Mouse (Mus musculus) cerebral cortex, adult 2 months (tissue): ENCODE measurements around the gene B3galt1.

Source experiments
- WGBS: fragments of 180-500 bp; shearing (Covaris S2); methylation state at CpG from one replicate; pipeline ENCODE4 v1.1.7; 2018; 5-methylcytosine and 5-hydroxymethylcytosine counted together

B3galt1 gene

DNA sequence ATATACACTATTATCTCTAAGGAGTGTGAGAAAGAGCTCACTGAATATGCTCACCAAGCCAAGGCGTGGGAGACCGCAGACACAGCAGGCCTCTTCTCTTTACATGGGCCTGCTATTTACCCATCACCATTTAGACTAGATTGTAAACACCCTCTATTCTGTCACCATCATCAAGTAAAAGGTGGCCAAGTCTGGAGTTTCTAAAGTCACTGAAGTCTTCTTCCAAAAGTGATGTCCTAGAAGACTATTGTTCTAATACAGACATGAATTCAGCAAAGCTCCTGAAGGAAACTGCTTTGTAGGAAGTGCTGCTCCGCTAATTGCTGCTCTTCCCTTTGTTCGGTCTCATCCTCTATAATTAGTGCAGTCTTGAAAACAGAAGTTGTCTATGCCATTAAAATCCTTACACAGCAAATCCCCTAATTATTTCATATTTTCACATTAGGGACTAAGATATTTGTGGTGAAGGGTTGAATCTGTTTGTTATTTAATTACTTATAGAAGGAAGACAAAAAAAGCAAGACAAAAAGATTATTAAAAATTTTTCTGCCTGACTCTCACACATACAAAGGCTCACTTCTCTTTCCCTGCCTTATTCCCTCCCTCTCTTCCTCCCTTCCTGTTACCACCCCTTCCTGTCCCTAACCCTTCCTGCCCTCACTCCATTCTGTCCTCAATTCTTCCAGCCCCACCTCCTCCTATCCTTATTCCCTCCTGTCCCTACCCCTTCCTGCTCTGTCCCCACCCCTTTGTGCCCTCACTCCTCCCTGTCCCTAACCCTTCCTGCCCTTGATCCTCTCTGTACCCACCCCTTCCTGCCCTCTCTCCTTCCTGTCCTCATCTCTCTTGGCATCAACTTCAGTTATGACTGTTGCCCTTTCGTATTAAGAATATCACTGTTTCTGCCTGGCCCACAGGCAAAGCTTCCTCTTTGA is 514.0 kb downstream of the B3galt1 start:
- WGBS = 78% methylated on average over 5 of the region's 5 CpGs

DNA sequence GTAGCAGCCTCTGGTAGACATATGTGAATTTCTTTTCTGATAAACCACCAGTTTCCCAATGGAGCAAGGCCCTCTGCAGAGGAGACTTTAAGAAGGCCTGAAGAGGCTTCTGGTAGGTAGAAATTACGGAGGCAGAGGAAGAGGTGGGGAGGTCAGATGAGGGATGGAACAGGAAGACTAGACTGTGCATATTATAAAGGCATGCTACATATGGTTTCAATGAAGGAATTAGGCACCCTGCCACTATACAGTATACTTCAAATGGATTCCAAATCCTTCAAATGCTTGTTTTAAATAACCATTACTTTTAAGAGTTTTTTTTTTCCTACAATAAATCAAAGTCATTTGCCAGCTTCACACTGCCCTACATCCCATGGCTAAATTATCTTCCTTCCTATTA is 518.8 kb downstream of the B3galt1 start:
- WGBS = 91% methylated on average over 1 of the region's 1 CpGs

DNA sequence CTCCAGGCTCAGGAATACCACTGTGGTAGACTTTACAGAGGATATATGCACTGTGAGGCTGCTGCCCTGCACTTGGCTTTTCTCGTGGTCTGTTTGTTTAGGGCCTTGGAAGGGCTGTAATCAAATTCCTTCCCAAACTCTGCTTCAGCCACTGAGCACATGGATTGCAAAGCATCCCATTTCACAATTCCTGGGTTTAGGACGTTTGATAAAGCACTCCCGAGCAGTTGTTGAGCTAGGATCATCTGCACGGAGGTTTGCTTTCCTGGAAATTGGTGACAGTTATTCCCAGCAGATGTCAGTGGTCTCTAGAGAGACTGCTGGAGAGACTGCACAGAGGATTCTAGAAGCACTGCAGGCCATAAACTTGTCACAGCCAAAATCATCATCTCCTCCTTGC is 520.4 kb downstream of the B3galt1 start:
- 76% methylated on average over 4 of the region's 4 CpGs for WGBS

DNA sequence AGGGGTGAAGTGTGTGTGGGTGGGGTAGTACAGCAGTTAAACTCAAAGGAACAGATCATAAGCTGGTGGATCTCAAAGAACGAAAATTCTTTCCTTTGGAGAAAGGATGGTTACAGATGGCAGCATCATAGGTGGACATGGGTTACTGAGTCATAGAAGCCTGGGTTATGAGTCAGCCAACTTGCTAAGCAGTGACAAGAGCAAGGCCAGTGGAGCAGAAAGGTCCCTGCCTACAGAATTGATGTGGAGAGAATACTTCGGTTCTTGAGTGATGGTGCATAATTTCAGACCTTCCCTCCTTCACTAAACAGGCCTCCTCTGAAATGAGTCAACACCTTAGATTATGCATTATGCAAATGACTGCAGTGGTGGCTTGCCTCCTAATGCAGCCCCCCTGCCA is 525.9 kb downstream of the B3galt1 start:
- 62% methylated on average over 2 of the region's 2 CpGs for WGBS

DNA sequence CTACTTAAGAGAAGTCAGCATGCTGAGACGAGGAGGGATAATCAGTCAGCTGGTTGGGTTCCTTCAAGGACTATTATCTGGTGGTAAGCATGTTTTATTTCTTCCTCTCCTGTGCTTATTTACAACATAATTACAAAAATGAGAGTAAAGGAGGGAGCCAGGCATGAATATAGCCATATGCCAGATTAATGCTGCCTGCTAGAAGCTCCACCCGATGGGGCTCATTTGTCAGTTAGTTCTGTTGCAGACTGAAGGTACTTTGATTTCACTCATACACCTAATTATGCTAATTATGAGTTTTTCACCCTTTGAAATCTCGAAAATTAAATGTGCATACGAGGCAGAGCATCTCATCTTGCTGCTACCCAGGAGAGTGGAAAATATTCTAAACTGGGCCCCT is 539.0 kb downstream of the B3galt1 start:
- WGBS = 63% methylated on average over 4 of the region's 4 CpGs

DNA sequence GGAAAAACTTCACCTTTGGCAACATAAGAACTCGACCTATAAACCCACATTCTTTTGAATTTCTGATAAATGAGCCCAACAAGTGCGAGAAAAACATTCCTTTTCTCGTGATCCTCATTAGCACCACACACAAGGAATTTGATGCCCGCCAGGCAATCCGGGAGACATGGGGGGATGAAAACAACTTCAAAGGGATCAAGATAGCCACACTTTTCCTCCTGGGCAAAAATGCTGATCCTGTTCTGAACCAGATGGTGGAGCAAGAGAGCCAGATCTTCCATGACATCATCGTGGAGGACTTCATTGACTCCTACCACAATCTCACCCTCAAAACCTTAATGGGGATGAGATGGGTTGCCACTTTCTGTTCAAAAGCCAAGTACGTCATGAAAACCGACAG is 552.4 kb downstream of the B3galt1 start:
- 76% methylated on average over 8 of the region's 8 CpGs for WGBS

DNA sequence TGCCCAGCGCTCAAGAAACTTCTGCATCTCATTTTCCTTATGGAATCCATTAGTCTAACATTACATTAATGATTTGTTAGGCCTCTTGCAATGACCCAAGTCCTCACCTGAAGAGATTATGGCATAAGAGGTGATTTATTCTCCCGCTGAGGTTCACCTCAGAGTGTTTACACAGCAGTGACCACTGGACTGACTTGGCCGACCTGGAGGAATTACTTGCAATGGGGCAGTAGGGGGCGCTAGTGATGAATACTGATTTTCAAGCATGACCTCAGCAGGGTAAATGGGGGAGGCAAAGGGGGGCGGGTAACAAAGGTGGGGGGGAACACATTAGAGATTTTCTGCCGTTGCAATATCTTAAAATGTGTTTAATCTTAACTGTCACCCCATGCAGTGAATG is 559.1 kb downstream of the B3galt1 start:
- 67% methylated on average over 6 of the region's 6 CpGs for WGBS

DNA sequence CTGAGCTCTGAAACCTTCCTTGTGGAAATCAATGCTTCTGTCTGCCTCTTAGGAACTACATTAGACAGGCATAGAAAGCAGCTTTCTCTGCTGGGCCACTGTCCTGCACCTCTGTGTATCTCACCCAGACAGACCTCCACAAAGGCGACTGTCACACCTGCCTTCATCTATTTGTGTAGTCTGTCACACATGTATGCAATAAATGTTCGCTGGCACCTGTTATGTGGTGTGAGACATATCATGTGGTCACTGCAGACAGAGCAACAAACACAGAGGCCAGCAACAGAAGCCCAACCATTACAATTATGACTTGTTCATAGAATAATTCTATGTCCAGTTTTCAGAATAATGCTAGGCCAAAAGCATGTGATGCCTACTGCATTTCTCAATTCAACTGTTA is 575.4 kb downstream of the B3galt1 start:
- 89% methylated on average over 2 of the region's 2 CpGs for WGBS

DNA sequence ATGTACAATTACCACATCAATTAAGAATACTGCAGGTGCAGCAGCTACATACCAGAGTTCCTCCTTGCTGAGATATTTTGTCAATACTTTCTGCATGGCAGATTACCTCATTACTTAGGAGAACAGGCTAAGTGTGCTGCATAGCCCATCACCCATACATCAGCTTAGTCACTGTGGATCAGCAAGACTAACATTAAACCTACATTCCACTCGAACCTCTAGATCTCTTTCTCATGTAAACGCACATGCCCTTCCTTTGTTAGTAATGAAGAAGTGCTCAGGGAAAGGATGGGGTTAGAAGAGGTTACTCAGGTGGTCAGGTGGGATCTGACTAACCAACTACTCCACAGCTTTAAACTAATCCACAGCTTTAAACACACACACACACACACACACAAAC is 577.6 kb downstream of the B3galt1 start:
- WGBS = 71% methylated on average over 2 of the region's 2 CpGs

DNA sequence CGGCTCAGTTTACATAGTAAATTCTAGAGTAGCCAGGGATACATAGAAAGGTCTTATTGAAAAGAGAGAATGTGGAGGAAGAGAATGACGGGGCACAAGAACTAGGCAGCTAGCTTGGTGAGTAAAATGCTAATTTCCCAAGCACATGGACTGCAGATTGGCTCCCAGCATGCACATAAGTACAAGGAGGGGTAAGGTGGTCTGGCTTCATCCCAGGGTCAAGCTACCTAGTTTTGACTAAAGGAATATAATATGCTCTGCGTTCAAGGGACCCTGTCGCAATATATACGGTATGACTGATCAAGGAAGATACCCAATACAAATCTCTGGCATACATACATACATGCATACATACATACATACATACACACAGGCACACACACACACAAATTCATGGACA is 594.1 kb downstream of the B3galt1 start:
- 92% methylated on average over 5 of the region's 5 CpGs for WGBS

DNA sequence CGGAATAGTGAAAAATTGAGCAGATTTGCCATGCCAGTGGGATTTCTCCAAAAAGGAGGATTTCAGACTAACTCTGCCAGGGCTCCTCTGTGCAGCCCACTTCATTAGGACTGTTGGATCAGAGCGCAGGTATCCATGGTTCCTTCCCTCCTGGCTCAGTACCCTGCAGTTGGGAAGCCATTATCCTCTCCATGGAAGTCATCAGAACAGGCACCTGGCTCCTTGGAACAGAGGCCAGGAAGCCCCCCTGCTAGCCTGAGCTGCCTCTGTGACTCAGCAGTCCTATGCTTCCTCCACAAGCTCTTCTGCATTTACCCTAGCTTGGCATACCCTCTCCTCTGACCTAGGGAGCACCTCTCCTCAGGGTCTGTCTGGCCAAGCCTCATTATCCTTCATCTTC is 594.9 kb downstream of the B3galt1 start:
- 84% methylated on average over 2 of the region's 2 CpGs for WGBS

DNA sequence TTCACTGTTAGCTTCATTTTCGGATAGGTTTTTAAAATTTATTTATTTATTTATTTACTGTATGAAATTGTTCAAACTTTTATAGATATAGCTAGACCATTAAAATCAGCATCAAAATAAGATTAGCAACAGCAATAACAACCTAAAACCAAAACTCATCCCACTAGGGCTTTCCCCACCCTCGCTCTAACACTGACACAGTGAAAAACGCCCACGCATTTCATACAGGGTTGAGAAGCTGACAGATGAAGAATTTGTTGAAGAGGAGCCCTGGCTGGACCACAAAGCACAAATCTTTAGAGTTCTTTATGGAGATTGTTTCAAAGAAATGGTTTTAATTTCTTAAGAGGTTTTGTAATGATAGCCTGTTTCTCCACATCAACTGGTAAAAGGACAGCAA is 596.3 kb downstream of the B3galt1 start:
- WGBS = 73% methylated on average over 4 of the region's 4 CpGs

DNA sequence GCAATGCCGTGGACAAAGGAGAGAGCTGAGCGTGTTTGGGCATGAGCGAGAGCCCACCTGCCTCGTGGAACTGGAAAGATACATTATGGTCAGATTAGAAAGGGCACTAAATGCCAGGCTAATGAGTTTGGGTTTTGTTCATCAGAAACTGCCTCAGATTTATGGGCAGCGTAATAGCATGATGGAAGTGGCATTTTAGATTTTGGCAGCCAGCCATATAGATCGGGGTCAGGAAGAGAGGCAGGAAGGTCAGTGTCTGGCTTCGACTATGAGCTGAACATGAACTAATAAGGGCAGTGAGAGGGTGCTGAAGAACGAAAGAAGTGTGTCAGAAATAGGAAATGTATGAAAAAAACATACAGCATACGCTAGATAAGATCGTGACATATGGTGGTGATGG is 605.6 kb downstream of the B3galt1 start:
- WGBS = 74% methylated on average over 10 of the region's 10 CpGs
